Mouse (Mus musculus) lung, adult 18-20 months (tissue): ENCODE results near the gene Chd2.
A peak's percentile ranks its signal among the peaks of the same experiment; 100 is the strongest.

Source experiments
- DNase-seq, 2 experiments: peaks; one replicate each; pipeline ENCODE4 v3.0.0; 2022; ENCODE audit warnings: mixed read lengths in 2 of 2

The Chd2 gene

DNA sequence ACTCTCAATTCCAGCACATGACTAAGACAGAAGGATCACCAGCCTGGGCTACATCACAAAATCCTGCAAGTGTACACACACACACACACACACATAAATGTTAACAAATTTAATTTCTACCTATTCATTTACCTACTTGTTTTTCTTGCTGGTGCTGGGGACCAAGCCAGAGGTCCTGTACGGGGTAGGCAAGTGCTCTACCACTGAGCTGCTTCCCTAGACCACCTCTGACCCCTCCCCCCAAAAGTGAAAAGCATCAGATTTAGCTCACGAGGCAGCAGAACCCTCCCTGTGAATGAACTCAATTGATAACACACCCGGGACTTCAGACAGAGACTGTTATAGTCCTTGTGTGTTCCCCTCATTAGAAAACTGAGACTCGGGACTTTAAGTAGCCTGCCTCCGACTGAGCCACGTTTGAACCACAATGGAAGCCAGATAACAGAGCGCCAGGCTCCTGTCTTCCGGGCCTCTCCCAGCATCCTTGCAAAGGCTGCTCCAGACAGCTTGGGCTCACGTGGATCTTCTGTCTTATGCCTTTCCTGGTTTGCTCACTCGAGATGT lies 19.9 kb upstream of the Chd2 start:
- no peak for DNase-seq

DNA sequence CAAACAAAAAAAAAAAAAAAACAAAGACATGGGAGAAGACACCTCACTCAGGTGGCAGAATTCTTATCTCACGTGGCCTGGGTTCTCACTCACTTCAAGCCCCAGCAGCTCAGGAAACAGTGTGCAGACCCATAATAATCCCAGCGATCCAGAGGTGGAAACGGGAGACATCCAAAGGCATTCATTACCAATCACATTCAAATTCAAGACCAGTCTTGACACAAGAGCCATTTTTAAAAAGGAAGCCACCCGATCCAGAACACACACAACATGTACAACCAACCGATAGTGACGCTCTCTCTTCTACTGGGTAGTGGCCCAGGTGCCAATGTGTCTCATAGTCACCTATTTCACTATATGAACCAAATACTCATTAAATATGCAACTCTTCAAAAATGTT lies 19.2 kb upstream of the Chd2 start:
- DNase-seq: no peak

DNA sequence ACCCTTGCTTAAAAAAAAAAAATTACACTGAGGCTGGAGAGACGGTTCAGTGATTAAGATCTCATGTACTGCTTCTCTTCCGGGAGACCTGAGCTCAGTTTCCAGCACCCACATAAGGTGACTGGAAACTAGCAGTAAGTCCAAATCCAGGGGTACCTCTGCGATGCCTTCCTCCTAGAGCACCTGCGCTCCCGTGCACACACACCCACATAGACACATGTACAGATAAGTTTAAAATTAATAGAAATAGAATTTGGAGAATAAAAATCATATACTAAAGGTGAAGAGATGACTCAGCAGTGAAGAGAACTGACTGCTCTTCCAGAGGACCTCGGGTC lies 18.2 kb upstream of the Chd2 start:
- no peak for DNase-seq

DNA sequence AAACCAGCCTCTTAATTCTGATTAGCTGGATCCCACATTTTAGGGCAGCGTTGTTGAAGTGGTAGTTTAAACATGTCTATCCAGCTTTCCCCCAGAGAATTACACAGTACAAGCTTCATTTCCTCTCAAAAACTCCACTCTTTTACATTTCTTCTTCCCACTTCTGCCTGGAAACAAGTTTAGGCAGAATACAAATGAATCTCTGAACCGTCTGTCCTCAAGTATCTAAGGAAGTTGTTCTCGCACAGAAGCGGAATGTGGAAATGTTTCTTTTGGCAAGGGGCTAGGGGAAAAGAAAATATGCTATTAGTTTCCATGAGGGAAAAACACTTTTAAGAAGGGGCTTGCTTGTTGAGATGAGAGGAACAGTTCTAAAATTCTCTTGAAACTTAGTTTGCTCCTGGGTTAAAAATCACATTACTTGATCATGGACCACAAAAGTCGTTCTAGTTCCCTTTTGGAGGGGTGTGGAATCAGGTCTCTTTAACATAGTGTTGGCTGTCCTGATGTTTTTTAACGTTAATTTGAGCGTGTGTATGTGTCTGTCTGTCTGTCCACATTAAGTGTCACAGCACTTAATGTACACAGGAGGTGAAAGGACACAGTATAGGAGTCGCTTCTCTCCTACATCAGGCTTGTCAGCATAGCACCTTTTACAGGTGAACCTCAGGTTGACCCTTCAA lies 17.7 kb upstream of the Chd2 start:
- no peak for DNase-seq

DNA sequence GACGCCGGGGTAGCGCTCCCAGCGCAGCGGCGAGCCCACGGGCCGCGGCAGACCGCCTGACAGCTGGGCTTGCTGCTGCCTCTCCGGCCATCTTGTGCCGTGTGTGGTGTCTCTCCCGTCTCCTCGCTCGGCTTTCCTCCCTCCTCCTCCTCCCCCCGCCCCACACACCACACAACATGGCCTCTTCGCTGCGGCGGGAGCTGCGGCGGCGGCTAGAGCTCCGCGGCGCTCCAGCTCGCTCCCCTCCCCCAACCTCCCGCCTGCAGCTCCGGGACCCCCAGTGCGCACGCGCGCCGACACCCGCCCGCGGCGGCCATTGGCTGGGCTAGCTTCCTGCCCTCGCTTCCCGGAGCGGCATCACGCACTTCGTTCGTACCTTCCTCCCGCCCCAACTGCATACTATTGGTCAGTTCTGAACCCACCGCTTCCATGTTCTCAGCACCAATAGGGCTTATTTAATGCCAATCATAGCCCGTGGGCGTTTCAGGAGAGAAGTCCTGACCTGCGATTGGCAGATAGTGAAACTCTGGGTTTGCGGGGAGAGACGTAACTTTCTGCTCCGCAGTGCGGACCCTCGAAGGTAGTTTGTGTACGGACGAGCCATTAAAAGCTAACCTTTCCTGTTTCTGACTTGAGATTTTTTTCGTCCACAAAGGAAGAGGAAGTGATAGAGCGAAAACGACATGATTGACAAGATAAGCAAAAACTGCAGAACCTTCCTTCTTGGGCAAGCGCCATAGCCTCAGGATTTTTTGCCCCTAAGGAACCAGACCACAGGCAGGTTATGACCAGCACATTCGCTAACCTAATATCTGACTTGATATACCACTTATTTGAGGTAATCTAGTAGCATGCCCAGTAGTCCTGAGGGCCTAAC lies 16.9 kb upstream of the Chd2 start:
- peak; percentile 100 for DNase-seq

DNA sequence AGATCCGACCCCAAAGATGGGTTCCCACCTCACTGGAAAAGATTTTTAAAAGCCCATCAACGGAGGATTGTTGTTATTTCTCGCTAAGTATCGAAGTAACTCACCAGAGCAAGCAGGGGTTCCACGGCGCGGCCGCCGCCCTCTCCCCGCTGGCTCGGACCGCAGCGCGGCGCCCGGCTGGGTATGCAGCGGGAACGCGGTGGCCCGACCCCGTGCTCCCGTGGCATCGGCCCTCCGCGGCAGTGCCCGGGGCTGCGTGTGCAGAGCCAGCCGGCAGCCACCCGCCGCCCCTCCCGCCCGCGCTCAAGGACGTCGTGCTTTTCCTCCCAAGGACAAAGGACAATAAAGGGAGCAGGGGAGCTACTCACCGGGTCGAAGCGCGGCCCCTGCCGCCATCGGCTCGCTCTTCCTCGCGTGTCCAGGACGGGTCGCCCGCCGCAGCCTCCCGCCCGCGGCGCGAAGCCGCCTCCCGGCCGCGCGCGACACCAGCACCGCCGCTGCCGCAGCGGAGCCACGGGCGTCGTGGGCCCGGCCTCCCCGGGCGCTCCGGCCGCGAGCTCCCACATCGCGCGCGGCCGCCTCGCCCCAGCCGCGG lies 16.1 kb upstream of the Chd2 start:
- peak; percentile 50 to 57 for DNase-seq

DNA sequence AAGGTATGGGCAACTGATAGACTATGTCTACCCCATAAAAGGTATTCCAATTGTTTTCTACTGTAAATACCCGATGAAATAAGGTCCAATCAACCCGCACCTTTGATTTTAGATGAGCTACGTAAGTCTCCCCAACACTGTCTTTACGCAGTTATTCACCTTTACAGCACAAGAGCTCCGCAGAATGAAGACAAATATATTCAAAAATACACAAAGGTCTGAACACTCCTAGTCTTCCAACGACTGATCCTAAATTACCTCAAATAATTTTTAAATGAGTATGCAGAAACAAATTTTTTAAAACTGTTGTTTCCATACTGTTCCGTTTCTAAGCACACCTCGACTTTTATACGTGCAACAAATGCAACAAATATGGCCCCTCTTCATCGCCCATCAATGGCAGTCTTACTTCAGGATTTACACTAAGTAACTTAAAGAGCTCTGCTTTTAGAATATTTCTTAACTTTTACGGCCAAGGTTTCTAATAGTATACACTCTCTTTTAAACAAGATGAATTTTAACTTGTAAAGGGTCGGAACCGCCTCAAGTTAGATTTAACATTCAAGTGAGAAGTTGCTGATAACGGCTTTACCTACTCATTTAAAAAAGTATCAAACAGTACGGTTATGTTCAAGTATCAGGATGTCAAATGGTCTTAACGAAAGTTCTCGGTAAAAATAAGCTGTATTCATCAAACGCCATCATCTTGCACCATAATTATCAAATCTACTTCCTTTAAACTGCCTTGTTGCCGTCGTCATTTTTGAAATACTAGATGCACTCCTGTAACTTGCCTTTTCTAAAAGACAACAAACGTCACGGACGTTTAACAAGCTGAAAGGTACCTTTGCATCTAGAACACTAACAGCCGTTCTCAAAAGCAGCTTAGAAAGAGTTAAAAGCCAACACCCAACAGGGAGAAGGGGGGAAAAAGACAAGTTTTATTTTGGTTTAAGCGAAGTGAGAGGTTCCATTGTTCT lies 15.3 kb upstream of the Chd2 start:
- no peak for DNase-seq

DNA sequence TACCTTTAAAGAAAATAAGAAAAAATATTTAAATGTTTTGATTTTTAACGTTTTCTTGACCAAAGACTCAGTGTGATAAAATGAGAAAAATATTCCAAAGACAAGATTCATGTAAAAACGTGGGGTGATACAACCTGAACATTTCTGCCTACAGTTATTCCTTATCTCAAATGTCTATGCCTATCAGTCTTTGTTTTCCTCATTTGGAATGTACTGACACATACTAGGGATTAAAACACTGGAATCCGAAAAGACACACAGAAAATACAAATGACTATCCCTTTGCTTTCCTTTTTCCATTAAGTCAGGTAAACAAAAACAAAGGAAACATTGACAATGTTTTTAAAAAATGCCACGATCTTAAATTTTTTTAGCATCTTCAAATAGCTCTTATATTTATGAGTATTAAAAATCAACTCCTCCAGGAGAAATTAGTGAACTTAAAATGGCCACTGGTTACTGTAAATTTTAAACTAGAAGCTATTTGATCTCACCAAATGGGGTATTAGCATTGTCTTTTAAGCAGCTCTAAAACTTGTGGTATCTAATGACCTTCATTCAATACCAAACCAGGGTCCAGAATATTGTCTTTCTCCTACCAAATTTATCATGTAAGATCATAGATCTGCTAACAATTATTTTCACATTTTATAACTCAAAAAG lies 14.4 kb upstream of the Chd2 start:
- DNase-seq: no peak

DNA sequence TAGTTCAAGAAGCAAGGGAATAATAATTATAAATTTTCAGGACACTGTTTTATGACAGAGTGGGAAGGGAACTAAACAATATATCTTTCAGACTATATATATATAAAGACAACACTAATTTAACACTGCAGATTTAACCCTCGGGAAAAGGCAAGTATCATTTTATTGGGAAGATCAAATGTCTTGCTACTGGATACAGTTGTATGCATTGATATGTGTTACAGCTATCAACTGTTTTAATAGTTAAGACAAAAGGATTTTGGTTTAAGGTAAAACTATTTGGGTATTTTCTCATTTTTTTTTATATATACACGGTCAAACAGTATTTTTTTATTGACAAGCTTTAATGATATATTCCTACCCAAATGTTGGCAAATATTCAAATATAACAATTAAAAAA lies 13.2 kb upstream of the Chd2 start:
- no peak for DNase-seq

DNA sequence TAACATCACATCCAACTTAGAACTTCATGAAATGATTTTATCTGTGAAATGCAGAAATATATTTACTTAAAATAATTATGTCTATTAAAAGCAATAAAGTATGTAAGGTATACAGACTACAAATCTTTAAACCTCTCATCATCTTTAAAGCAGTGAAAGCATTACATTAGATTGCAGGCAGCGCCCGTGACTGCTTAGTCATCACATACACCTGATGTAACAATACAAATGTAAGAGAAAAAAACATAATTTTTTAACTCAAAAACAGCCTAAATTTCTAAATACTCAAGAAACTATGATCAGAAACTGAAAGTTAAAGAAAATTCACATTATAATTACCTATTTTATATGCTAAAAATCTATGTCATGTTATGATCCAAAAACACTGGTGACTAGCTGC lies 11.5 kb upstream of the Chd2 start:
- DNase-seq: no peak

DNA sequence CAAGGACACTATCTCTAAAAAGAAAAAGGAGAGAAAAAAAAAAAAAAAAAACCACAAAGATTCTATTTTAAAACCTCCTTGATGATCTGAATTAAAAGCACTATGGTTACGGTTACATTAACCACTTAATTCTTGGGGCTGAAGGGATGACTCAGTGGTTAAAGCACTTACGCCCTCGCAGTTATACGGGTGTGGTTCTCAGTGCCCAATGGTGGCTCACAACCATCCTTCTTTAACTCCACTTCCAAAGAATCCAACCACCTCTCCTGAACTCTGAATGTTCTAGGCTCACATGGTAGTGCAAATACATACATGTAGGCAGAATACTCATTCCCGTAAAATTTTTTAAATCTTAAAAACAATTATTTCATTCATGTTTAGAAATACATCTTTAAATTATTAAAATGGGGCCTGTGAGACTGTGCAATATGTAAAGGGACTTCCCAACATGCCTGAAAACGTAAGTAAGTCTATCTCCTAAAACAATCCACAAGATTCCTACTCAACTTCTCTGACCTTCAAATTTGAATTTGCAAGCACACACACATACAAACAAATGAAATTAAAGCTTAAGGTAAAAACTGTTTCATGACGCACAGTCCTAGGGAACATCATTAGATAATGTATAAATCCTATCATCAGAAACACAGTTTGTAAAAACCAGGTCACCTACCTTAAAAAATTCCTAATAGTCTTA lies 10.6 kb upstream of the Chd2 start:
- no peak for DNase-seq

DNA sequence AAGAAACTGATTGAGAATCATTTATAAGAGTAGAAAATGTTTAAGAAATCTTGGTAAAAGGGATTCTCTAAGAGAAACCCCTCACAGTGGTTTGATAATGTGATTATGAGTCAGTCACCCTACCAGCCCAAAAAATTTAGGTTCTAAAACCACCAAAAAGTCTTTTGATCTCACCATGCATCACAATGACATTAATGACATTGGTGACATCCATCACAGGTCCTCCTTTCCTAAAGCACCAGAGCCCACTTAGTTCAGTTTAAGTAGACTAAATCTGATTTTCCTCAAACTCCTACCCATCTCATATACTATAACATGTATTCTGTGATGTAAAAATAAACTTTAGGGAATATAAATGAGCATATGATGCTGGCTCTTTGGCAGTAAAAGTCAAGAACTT lies 9.7 kb upstream of the Chd2 start:
- no peak for DNase-seq

DNA sequence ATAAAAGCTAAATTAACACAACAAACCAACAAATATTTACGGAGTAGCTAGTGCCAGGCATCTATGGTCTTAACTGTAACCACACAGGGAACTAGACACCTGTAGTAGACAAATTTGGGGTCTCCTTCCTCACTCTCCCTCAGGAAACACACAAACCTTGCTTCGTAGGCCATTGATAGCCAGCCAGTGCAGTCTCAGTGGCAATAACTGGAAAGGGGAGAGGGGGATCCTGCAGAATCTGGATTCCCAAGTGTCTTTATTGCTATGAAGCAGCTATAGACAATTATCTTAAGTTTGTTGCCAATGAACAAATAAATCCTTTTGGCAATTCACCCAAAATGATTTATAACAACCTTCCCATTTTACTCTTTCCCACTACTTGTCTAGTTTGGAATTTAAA lies 6.4 kb upstream of the Chd2 start:
- DNase-seq: no peak

DNA sequence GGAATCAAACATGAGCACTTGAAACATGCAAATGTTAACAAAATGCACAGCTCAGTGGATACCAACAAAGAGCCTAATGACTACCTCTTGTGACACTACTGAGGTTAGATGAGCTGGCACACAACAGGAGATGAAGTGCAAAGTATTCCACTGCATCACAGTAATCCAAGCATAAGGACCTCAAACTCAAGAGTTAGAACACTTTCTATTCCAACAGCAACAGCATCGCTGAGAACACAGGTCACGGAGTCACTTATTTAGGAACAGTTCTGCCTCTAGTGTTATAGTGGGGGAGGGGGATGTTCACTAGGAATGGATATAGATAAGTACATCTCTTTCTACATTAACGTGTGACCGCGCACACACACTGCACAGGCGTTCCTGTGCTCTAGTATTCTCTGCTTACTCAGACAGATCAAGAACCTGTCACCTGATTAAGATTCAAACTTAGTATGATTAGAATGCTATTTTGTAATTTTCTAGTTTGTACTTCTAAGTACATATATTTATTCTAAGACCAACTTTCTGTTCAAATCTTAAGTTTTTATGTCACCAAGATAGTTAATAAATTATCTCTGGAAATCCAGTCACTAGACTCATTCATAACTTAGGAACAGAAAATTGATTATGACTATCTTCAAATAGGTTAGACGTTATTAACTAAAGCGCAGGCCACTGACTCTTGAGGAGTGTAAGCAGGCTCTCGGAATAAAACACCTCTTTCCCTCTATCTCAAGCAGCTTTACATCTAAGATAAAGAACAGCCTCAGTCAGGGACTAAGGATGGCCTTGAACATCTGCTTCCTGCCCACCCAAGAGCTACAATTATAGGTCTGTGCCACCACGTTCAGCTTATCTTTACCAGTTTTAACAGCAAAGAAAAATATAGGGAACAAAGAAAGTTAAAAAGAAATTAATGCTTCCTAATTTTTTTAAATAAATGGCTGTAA lies 5.2 kb upstream of the Chd2 start:
- DNase-seq: no peak

DNA sequence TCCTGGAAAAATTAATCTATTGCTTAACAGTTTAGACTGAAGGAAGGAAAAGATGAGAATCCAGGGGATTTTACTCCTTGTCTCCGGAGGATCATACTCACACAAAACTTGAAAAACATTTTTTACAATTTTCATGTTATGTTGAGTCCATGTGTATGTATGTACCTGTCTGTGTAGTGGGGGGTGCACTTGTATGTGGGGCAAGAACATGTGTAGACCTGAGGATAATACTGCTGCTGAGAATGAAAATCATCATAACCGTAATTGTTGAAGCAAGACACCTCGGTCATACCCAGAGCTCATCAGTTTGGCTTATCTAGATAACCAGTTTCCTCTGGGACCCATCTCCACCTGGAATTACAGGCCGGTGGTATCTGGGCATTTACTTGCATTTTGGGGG lies 3.4 kb upstream of the Chd2 start:
- DNase-seq: no peak

DNA sequence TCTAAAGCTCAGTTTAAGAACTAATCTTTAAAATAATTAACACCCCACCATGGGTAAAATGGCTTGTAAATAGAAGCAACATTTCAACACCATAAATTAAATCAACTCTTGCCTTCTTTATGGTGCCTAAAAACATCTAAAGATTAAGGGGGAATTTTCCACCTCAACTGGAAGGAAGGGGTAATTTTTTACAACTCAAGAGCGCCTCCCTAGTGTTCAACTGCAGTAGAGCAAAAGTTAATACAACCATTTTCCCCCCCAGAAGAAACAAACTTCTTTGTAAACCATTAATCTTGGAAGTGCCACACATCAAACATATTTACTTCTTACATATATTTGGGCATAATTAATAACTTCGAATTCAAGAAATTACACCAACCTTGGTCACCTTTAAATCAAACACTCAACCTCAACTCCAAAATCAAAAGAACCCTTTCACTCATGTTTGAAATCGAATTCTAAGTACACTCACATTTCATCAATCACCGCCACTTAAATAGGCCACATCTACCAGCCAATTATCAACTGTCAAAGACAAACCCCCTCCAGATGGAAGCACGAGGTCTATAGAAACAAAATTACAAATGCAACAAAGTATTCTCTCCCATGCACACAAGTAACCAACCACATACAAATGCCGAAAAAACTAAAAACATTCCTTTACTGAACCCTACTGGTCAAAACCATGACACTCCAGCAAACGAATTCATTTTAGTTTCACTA lies 662 bp upstream of the Chd2 start:
- DNase-seq: no peak

DNA sequence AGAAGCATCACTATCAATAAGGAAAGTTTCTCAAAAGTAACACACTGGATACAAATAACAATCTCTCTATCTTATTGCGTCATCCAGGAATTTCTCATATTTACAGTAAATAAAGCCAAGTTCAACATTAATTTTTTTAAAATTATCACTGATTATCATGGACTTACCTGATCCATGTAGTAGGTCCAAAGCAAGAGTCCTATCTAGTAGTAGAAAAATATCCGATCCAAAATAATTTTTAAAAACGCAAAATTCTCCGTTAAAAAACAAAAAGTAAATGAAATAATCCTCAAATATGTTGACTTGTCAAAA lies 595 bp downstream of the Chd2 start:
- DNase-seq: no peak

DNA sequence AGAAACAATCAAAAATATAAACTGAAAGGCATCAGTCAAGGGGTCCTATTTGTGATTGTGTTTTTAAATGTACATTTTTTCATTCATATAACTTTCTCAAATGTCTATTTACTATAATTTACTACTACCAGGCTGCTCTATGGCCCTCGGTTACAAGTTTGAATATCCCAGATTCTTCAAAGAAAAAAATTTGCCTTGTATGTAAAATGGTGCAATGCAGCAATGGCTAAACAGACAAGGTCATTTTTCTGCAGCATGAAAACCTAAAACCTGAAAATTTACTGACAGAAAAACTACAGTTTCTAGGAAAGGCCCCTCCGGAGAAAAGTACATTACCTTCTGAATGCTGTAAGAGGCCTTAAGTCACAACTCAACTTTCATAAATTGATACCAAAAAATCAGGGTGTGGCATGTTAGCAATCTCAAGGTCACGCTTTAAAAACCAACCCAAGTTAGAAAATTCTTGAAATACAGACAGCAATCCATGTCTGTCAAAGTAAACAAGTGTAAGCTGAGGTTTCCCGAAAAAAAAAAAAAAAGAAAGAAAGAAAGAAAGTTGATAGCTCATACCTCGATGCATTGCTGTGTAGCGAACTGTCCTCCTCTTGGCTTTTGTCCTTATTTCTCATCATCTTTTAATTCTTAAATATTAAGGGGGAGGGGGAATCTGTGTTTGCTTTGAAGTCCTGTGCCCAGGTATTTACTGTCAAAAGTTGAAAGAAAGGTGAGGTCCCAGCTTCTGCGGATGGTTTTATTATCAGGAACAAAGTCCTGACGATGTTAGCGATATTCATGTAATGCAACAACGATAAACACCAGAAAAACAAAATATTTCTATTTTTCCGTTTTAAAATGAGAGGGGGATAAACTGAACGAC lies 1.2 kb downstream of the Chd2 start:
- DNase-seq: no peak
